Mouse (Mus musculus): ENCODE data around the gene Fat3.

Fat3 gene

GRCm38 (mm10) chr9:16144684-16145083, 356.4 kb downstream of the Fat3 start:
- DNase-seq (ENCODE audit: low spot score) = no peak

GRCm38 (mm10) chr9:16139300-16139699, 361.8 kb downstream of the Fat3 start:
- DNase-seq (ENCODE audit: low spot score) = no peak

GRCm38 (mm10) chr9:16133098-16133497, 368.0 kb downstream of the Fat3 start:
- DNase-seq (ENCODE audit: low spot score) = no peak

- DNase-seq (ENCODE audit: low spot score) = no peak
These were observed 368.5 kb downstream of the Fat3 start for GRCm38 (mm10) chr9:16132594-16132993.

- DNase-seq (ENCODE audit: low spot score) = no peak
These were observed 379.3 kb downstream of the Fat3 start for GRCm38 (mm10) chr9:16121756-16122155.

GRCm38 (mm10) chr9:16114821-16115485, 386.1 kb downstream of the Fat3 start:
- DNase-seq (ENCODE audit: low spot score) = no peak

- DNase-seq (ENCODE audit: low spot score) = no peak
These were observed 387.0 kb downstream of the Fat3 start for GRCm38 (mm10) chr9:16113936-16114642.

- DNase-seq (ENCODE audit: low spot score) = no peak
These were observed 393.2 kb downstream of the Fat3 start for GRCm38 (mm10) chr9:16107900-16108299.

GRCm38 (mm10) chr9:16107386-16107785, 393.7 kb downstream of the Fat3 start:
- DNase-seq (ENCODE audit: low spot score) = no peak

GRCm38 (mm10) chr9:16098553-16098952, 402.5 kb downstream of the Fat3 start:
- no peak for DNase-seq (ENCODE audit: low spot score)

- no peak for DNase-seq (ENCODE audit: low spot score)
These were observed 407.9 kb downstream of the Fat3 start for GRCm38 (mm10) chr9:16093047-16093668.

GRCm38 (mm10) chr9:16092051-16092967, 408.8 kb downstream of the Fat3 start:
- DNase-seq (ENCODE audit: low spot score) = no peak

- DNase-seq (ENCODE audit: low spot score) = no peak
These were observed 421.8 kb downstream of the Fat3 start for GRCm38 (mm10) chr9:16079292-16079691.

GRCm38 (mm10) chr9:16074664-16075063, 426.4 kb downstream of the Fat3 start:
- DNase-seq (ENCODE audit: low spot score) = no peak

GRCm38 (mm10) chr9:16074116-16074515, 427.0 kb downstream of the Fat3 start:
- no peak for DNase-seq (ENCODE audit: low spot score)

- no peak for DNase-seq (ENCODE audit: low spot score)
These were observed 437.6 kb downstream of the Fat3 start for GRCm38 (mm10) chr9:16063447-16063846.

GRCm38 (mm10) chr9:16062472-16062871, 438.6 kb downstream of the Fat3 start:
- no peak for DNase-seq (ENCODE audit: low spot score)

- no peak for DNase-seq (ENCODE audit: low spot score)
These were observed 454.4 kb downstream of the Fat3 start for GRCm38 (mm10) chr9:16046686-16047085.

- DNase-seq (ENCODE audit: low spot score) = no peak
These were observed 463.7 kb downstream of the Fat3 start for GRCm38 (mm10) chr9:16037375-16037774.

GRCm38 (mm10) chr9:16036346-16036745, 464.7 kb downstream of the Fat3 start:
- no peak for DNase-seq (ENCODE audit: low spot score)

GRCm38 (mm10) chr9:16029715-16030285, 471.3 kb downstream of the Fat3 start:
- no peak for DNase-seq (ENCODE audit: low spot score)

GRCm38 (mm10) chr9:16029066-16029465, 472.0 kb downstream of the Fat3 start:
- no peak for DNase-seq (ENCODE audit: low spot score)

Data from MN1 (cell line).